Comparison of ENCODE assay signal across 13 mouse cellular contexts in the genomic region with DNA sequence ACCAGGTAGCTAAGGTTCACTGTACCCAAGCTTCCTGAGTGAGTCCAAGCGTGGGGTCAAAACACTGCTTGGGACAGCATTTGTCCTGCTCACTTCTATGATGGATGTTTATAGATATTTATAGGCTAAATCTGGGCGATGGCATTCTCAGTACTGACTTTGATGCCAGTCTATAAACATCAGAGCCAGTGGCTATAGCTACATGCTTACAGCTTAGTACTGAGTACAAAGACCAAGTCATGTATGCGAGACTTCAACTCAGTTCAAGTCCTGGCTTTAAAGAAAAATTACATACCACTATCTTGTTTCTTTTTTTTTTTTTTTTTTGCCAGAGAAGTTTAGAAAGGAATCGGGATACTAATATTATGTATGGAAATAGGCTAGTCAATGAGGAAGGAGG. TPM values are rescaled to one million over a fixed set of nuclear protein-coding genes. Genes with fewer than 3 reads are reported as not detected.
DNase-seq lines count a peak whose midpoint lies in the region; ATAC-seq lines count a peak whose summit lies in the region.
"Had no signal": no experiment of that assay in that cellular context is flagged by ENCODE, and none has a peak within 500 bp of the region (broad histone marks: within the 10 kb centered on the region; RNA-seq: fewer than 3 reads in every experiment).

No protein-coding gene starts in this region.

- no peak for DNase-seq in cerebellum, postnatal 25 days
- no peak for DNase-seq in ovary, adult 18-20 months (ENCODE audit: low spot score)
- DNase-seq: adrenal gland, postnatal 36 days; cerebellum, adult 11 months; heart, adult 2 months; left cerebral cortex, postnatal 4 days; spleen, adult 18-20 months had no signal

- no peak overlapping the region for H3K4me2 ChIP-seq in kidney, embryonic 15.5 days
- H3K4me2 ChIP-seq in kidney, embryonic 16.5 days (replicated peaks; ENCODE audit: low read depth, low read length): no peak overlapping the region
- H3K4me2 ChIP-seq in forebrain, embryonic 16.5 days (ENCODE audit: low read length): no peak overlapping the region
- no peak overlapping the region for H3K4me2 ChIP-seq in intestine, embryonic 16.5 days (ENCODE audit: low read depth, low read length)
- H3K4me2 ChIP-seq in neural tube, embryonic 15.5 days: no peak overlapping the region

- no peaks in the 10 kb centered on the region for H3K9me3 ChIP-seq in kidney, embryonic 15.5 days (replicated peaks)
- no peaks in the 10 kb centered on the region for H3K9me3 ChIP-seq in kidney, embryonic 16.5 days (ENCODE audit: low read length)
- H3K9me3 ChIP-seq in forebrain, embryonic 16.5 days (ENCODE audit: control insufficient read depth, low read length): no peaks in the 10 kb centered on the region
- H3K9me3 ChIP-seq in intestine, embryonic 16.5 days (ENCODE audit: control insufficient read depth, low read length): no peaks in the 10 kb centered on the region
- H3K9me3 ChIP-seq in neural tube, embryonic 15.5 days (replicated peaks): no peaks in the 10 kb centered on the region
- H3K9me3 ChIP-seq: megakaryocyte, embryonic 14.5 days had no signal

- 0 out of 2 replicates have a peak overlapping the region, but pooled peaks have one; percentile 43 for H3K27ac ChIP-seq in kidney, embryonic 15.5 days
- H3K27ac ChIP-seq in kidney, embryonic 16.5 days (ENCODE audit: low read length): no peak overlapping the region
- peak overlapping the region; percentile 46; the same call in 1 of the 2 replicates for H3K27ac ChIP-seq in forebrain, embryonic 16.5 days (ENCODE audit: low read length)
- peak overlapping the region; percentile 19; the same call in 1 of the 2 replicates for H3K27ac ChIP-seq in intestine, embryonic 16.5 days (ENCODE audit: low read length)
- H3K27ac ChIP-seq in neural tube, embryonic 15.5 days (replicated peaks): peak overlapping the region; percentile 81

- H3K9ac ChIP-seq in kidney, embryonic 15.5 days: no peak overlapping the region
- no peak overlapping the region for H3K9ac ChIP-seq in kidney, embryonic 16.5 days (replicated peaks; ENCODE audit: low read length)
- no peak overlapping the region for H3K9ac ChIP-seq in forebrain, embryonic 16.5 days (replicated peaks; ENCODE audit: low read depth, low read length)
- H3K9ac ChIP-seq in intestine, embryonic 16.5 days (ENCODE audit: low read depth, low read length): no peak overlapping the region
- no peak overlapping the region for H3K9ac ChIP-seq in neural tube, embryonic 15.5 days (replicated peaks)

- H3K36me3 ChIP-seq in kidney, embryonic 15.5 days: peaks cover 67% of the 10 kb centered on the region
- H3K36me3 ChIP-seq in kidney, embryonic 16.5 days (ENCODE audit: insufficient read depth, low read length): peaks cover 14% of the 10 kb centered on the region
- H3K36me3 ChIP-seq in forebrain, embryonic 16.5 days (ENCODE audit: control insufficient read depth, insufficient read depth): peaks cover 29% of the 10 kb centered on the region
- H3K36me3 ChIP-seq in intestine, embryonic 16.5 days (ENCODE audit: control insufficient read depth, insufficient read depth, low read length): peaks cover 3% of the 10 kb centered on the region
- H3K36me3 ChIP-seq in neural tube, embryonic 15.5 days: peaks cover 54% of the 10 kb centered on the region

- 86% methylated on average over 4 of the region's 4 CpGs for WGBS in kidney, embryonic 15.5 days
- WGBS in kidney, embryonic 16.5 days: 87% methylated on average over 4 of the region's 4 CpGs
- WGBS in forebrain, embryonic 16.5 days: 38% methylated on average over 4 of the region's 4 CpGs
- 78% methylated on average over 4 of the region's 4 CpGs for WGBS in intestine, embryonic 16.5 days
- WGBS in neural tube, embryonic 15.5 days: 28% methylated on average over 4 of the region's 4 CpGs

- H3K27me3 ChIP-seq in kidney, embryonic 15.5 days: no peaks in the 10 kb centered on the region
- no peaks in the 10 kb centered on the region for H3K27me3 ChIP-seq in kidney, embryonic 16.5 days (ENCODE audit: insufficient read depth, low read length)
- no peaks in the 10 kb centered on the region for H3K27me3 ChIP-seq in forebrain, embryonic 16.5 days (replicated peaks; ENCODE audit: control insufficient read depth, insufficient read depth, low read length)
- no peaks in the 10 kb centered on the region for H3K27me3 ChIP-seq in intestine, embryonic 16.5 days (replicated peaks; ENCODE audit: control insufficient read depth, insufficient read depth, low read length)
- H3K27me3 ChIP-seq in neural tube, embryonic 15.5 days (replicated peaks): no peaks in the 10 kb centered on the region

- no peak overlapping the region for H3K4me3 ChIP-seq in kidney, embryonic 15.5 days (replicated peaks)
- H3K4me3 ChIP-seq in kidney, embryonic 16.5 days (ENCODE audit: low read length): no peak overlapping the region
- H3K4me3 ChIP-seq in forebrain, embryonic 16.5 days (replicated peaks; ENCODE audit: low read length): no peak overlapping the region
- H3K4me3 ChIP-seq in intestine, embryonic 16.5 days (ENCODE audit: low read length): no peak overlapping the region
- H3K4me3 ChIP-seq in neural tube, embryonic 15.5 days (replicated peaks): no peak overlapping the region
- H3K4me3 ChIP-seq: heart, adult 2 months; megakaryocyte, embryonic 14.5 days had no signal

- peaks cover 5% of the 10 kb centered on the region; the same call in 1 of the 2 replicates for H3K4me1 ChIP-seq in kidney, embryonic 15.5 days
- no peaks in the 10 kb centered on the region for H3K4me1 ChIP-seq in kidney, embryonic 16.5 days (ENCODE audit: insufficient read depth, low read length)
- H3K4me1 ChIP-seq in forebrain, embryonic 16.5 days (replicated peaks; ENCODE audit: control insufficient read depth, insufficient read depth, low read length): peaks cover 19% of the 10 kb centered on the region; the same call in 1 of the 2 replicates
- H3K4me1 ChIP-seq in intestine, embryonic 16.5 days (ENCODE audit: control insufficient read depth, insufficient read depth, low read length): no peaks in the 10 kb centered on the region; the same call in 1 of the 2 replicates
- H3K4me1 ChIP-seq in neural tube, embryonic 15.5 days: peaks cover 23% of the 10 kb centered on the region

- no peak for ATAC-seq in kidney, embryonic 15.5 days (replicated peaks; ENCODE audit: low FRiP score)
- no peak for ATAC-seq in kidney, embryonic 16.5 days (ENCODE audit: low FRiP score, low TSS enrichment)
- no peak for ATAC-seq in forebrain, embryonic 16.5 days
- no peak for ATAC-seq in intestine, embryonic 16.5 days
- ATAC-seq in neural tube, embryonic 15.5 days (ENCODE audit: low FRiP score): no peak

RNA-seq across cellular contexts. Expression of a gene that starts 52.7 kb away (rescaled TPM):
- 31.1 and 31.3 TPM in 2 replicates for polyA plus RNA-seq in kidney, embryonic 15.5 days (2015; fragmentation: Nextera tagmentation; extraction: Ambion mirVana)
- 25.7 and 29.9 TPM in 2 replicates for polyA plus RNA-seq in kidney, embryonic 16.5 days (2015; fragmentation: Nextera tagmentation; extraction: Ambion mirVana)
- polyA plus RNA-seq in forebrain, embryonic 16.5 days (2015; fragmentation: Nextera tagmentation; extraction: Ambion mirVana): 125 and 131 TPM in 2 replicates
- polyA plus RNA-seq in intestine, embryonic 16.5 days (2015; fragmentation: Nextera tagmentation; extraction: Ambion mirVana): 18.2 and 19.2 TPM in 2 replicates
- polyA plus RNA-seq in neural tube, embryonic 15.5 days (2015; fragmentation: Nextera tagmentation; extraction: Ambion mirVana): 102 and 121 TPM in 2 replicates
